Mouse (Mus musculus): ENCODE results near the gene Fam122a. TPM values are rescaled to one million over a fixed set of nuclear protein-coding genes. Genes with fewer than 3 reads are reported as not detected.

Gene Fam122a
- polyA plus RNA-seq, 1 experiment from 2014 or later = 42.7 TPM

DNA sequence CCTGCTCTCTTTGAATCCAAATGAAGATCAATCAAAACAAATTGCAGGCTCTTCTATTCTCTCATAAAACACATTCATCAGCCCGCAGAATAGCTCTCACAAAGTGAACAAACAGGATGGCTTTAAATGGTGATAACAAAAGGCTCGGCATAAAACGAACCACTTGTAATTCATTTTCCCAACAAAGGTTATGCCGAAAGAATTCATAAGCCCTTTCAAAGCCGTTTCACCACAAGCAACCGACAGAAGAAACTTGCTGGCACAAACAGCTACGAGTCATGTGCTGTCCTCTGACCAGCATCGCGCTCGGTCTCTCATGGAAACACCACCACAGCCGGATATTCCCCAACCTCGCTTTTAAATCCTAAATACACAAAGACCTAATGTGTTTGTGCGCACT, 23.8 kb downstream of the Fam122a start:
- WGBS = 63% methylated on average over 13 of the region's 13 CpGs
- H3K9me3 ChIP-seq = no peaks in the 10 kb centered on the region
- H3K9ac ChIP-seq = no peak overlapping the region
- no peak overlapping the region for H3K4me2 ChIP-seq
- ATAC-seq (ENCODE audit: borderline replicate concordance, extremely low read depth, low FRiP score, low TSS enrichment) = no peak
- no peaks in the 10 kb centered on the region for H3K36me3 ChIP-seq
- no peak overlapping the region for H3K4me3 ChIP-seq
- H3K27me3 ChIP-seq = no peaks in the 10 kb centered on the region
- H3K27ac ChIP-seq = no peak overlapping the region
- H3K4me1 ChIP-seq = peaks cover 6% of the 10 kb centered on the region; the same call in 1 of the 2 replicates

DNA sequence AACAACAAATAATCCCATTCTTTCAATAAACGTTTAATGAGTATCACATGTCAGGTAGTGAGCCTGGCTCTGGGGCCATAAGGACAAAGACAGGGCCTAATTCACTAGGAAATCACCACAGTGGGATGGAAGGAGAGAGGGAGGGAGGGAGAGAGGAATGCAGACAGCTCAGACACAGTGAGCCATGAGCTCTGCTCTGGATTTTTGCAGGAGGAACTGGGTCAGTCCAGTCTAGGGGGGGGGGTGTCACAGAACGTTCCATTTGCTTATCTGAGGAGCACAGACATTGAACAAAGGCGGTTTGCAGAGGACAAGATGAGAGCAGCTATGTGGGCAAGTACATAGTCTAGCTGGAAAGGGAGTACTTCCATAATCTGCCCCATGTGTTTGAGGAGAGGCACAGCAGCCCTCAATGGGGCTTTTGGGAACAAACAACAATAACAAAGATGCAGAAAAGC, 24.7 kb downstream of the Fam122a start:
- Histone ChIP-seq H3K9me3 (no peaks in the 10 kb centered on the region), H3K27me3 (no peaks in the 10 kb centered on the region), H3K4me2 (no peak overlapping the region), H3K4me1 (peaks cover 6% of the 10 kb centered on the region; the same call in 1 of the 2 replicates), H3K4me3 (no peak overlapping the region), H3K9ac (no peak overlapping the region), H3K36me3 (no peaks in the 10 kb centered on the region), H3K27ac (no peak overlapping the region)
- ATAC-seq (ENCODE audit: borderline replicate concordance, extremely low read depth, low FRiP score, low TSS enrichment) = no peak
- WGBS = 25% methylated on average over 3 of the region's 3 CpGs

DNA sequence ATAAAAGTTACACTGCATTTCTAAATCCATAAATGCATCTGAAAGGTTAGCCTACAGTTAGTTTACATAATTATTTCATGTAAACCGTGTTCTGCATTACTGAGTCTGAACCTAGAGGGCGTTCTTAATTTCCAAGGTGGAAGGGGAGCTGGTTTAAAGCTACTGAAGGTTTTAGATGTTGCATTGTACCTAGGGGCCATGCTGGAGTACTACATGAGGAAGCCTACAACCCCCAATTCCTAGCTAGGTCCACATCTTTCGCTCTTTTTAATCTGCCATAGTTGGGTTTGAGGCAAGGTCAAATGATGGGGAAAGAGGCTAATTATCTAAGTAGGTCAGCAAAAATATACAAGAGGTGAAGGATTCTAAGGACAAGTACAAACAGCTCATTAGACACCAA, 25.5 kb downstream of the Fam122a start:
- no peak overlapping the region for H3K4me2 ChIP-seq
- peaks cover 5% of the 10 kb centered on the region; the same call in 1 of the 2 replicates for H3K4me1 ChIP-seq
- H3K4me3 ChIP-seq = no peak overlapping the region
- WGBS = 81% methylated on average over 3 of the region's 3 CpGs
- no peak overlapping the region for H3K27ac ChIP-seq
- H3K9ac ChIP-seq = no peak overlapping the region
- no peaks in the 10 kb centered on the region for H3K27me3 ChIP-seq
- H3K36me3 ChIP-seq = no peaks in the 10 kb centered on the region
- no peak for ATAC-seq (ENCODE audit: borderline replicate concordance, extremely low read depth, low FRiP score, low TSS enrichment)
- H3K9me3 ChIP-seq = no peaks in the 10 kb centered on the region

DNA sequence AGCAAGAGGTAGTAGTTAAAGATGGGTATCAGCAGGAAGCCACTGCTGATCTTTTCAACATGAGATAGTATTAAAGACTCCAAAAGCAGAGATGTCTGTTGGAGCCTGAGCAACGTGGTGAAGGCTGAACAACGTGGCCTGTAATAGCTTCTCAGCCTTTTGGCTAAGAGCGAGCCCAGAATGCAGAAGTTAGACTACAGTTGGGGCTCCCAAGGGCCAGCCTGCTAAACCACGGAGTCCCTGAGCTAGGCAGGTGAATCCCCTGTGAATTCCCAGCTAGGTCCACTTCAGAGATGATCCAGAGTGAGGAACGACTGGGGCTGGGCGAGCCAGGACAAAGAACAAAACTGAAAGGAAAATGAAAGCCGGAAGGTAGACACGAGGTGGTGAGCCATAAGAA, 26.4 kb downstream of the Fam122a start:
- no peak for ATAC-seq (ENCODE audit: borderline replicate concordance, extremely low read depth, low FRiP score, low TSS enrichment)
- no peaks in the 10 kb centered on the region for H3K27me3 ChIP-seq
- no peaks in the 10 kb centered on the region for H3K4me1 ChIP-seq
- WGBS = 91% methylated on average over 8 of the region's 8 CpGs
- no peak overlapping the region for H3K4me3 ChIP-seq
- no peaks in the 10 kb centered on the region for H3K36me3 ChIP-seq
- H3K27ac ChIP-seq = no peak overlapping the region
- no peaks in the 10 kb centered on the region for H3K9me3 ChIP-seq
- no peak overlapping the region for H3K9ac ChIP-seq
- H3K4me2 ChIP-seq = no peak overlapping the region

DNA sequence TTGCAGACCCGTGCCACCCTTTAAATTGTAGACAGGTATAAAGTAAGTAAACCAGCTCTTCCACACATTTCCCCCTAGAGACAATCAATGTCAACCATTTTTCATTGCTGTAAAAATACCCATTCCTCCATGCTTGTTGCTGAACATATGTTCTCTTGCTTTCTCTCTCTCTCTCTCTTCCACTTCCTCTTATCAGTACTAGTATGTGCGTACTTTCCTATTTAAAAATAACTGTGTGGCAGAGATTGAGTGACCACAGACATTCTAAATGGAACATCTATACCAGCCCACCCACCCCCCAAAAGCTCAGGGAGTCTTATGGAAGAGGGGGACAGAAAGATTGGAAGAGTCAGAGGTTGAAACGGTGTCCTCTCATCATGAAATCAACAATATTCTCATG, 32.8 kb downstream of the Fam122a start:
- no peaks in the 10 kb centered on the region for H3K27me3 ChIP-seq
- no peak for ATAC-seq (ENCODE audit: borderline replicate concordance, extremely low read depth, low FRiP score, low TSS enrichment)
- H3K4me2 ChIP-seq = no peak overlapping the region
- no peak overlapping the region for H3K4me3 ChIP-seq
- no peak overlapping the region for H3K9ac ChIP-seq
- WGBS = 71% methylated on average over 3 of the region's 3 CpGs
- no peak overlapping the region for H3K27ac ChIP-seq
- no peaks in the 10 kb centered on the region for H3K4me1 ChIP-seq
- H3K36me3 ChIP-seq = no peaks in the 10 kb centered on the region
- no peaks in the 10 kb centered on the region for H3K9me3 ChIP-seq

DNA sequence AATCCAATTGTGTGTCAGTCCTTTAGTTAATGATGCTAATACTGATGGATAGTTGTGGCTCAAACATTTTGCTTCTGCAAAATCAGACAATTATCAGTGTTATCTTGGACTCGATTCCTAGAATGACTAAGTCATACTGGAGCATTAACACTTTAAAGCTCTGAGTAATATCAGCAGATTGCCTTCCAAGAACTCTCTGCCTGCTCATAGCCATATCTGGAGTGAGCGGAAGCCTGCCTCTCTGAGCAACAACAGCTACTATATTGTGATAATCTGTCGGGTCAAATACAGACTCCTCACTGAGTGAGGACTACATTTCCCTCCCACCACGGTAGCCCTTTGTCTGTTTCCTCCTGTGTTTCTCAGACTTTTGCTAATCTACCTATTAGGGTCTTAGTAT, 37.4 kb downstream of the Fam122a start:
- Histone ChIP-seq H3K27ac (no peak overlapping the region), H3K4me1 (no peaks in the 10 kb centered on the region), H3K9ac (no peak overlapping the region), H3K4me3 (no peak overlapping the region), H3K36me3 (no peaks in the 10 kb centered on the region), H3K9me3 (no peaks in the 10 kb centered on the region), H3K27me3 (no peaks in the 10 kb centered on the region), H3K4me2 (no peak overlapping the region)
- 71% methylated on average over 4 of the region's 4 CpGs for WGBS
- ATAC-seq (ENCODE audit: borderline replicate concordance, extremely low read depth, low FRiP score, low TSS enrichment) = no peak

DNA sequence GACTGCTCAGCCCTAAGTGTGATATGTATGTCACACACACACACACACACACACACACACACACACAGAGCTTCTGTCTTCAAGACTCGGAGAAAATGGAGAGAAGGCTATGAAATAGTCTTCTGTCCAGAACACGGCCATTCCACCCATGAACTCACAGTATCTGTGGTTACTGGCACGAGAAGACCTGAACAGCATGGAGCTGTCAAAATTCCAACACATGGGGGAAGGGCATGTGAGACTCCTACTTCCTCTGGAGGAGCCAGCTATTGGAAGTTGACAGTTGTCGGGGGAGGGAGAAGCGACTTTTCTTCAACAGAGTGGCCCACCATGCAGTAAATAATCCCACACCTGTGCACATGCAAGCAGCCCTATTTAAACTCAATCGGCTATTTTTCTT, 42.9 kb downstream of the Fam122a start:
- Histone ChIP-seq H3K9me3 (no peaks in the 10 kb centered on the region), H3K36me3 (no peaks in the 10 kb centered on the region), H3K4me2 (no peak overlapping the region), H3K4me3 (no peak overlapping the region), H3K27ac (no peak overlapping the region), H3K4me1 (no peaks in the 10 kb centered on the region), H3K9ac (no peak overlapping the region), H3K27me3 (no peaks in the 10 kb centered on the region)
- ATAC-seq (ENCODE audit: borderline replicate concordance, extremely low read depth, low FRiP score, low TSS enrichment) = no peak
- WGBS = 57% methylated on average over 6 of the region's 6 CpGs

DNA sequence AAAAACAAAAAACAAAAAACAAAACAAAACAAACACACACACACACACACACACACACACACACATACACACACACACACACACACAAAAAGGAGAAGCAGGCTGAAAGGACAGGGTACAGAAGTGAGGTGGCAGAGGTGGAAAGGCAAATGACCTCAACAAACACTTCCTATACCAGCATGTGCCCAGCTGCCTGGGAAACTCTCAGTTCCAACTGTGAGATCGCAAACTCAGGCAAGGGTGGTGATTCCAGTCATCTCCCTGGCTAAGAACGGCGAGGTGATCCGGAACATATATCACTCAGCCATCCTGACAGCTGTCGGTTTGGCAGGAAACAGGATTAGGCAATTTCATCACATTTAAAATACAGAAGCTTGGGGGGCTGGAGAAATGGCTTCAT, 44.7 kb downstream of the Fam122a start:
- H3K9ac ChIP-seq = no peak overlapping the region
- no peak overlapping the region for H3K27ac ChIP-seq
- ATAC-seq (ENCODE audit: borderline replicate concordance, extremely low read depth, low FRiP score, low TSS enrichment) = no peak
- no peak overlapping the region for H3K4me2 ChIP-seq
- H3K27me3 ChIP-seq = no peaks in the 10 kb centered on the region
- WGBS = 74% methylated on average over 5 of the region's 5 CpGs
- no peak overlapping the region for H3K4me3 ChIP-seq
- no peaks in the 10 kb centered on the region for H3K36me3 ChIP-seq
- H3K9me3 ChIP-seq = no peaks in the 10 kb centered on the region
- H3K4me1 ChIP-seq = no peaks in the 10 kb centered on the region

DNA sequence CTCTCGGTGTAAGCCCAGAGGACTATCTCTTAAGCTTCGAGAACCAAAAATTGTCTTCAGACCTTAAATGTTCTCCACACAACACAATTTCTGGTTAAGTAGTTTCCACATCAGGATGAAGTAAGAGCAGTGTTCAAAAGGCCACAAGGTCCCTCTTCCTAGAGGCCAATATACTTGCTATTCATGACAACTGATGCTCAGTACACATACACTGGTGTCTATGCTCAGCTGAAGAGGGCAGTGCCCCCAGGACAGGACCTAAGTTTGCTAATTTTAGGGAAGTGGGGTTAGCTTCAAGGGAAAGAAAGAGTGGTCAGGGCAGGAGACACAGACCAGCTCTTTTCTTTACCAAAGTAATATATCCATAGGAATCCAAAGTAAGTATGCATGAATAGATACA, 45.8 kb downstream of the Fam122a start:
- no peaks in the 10 kb centered on the region for H3K27me3 ChIP-seq
- H3K36me3 ChIP-seq = no peaks in the 10 kb centered on the region
- no peaks in the 10 kb centered on the region for H3K9me3 ChIP-seq
- no peak for ATAC-seq (ENCODE audit: borderline replicate concordance, extremely low read depth, low FRiP score, low TSS enrichment)
- no peak overlapping the region for H3K9ac ChIP-seq
- H3K4me2 ChIP-seq = no peak overlapping the region
- no peak overlapping the region for H3K27ac ChIP-seq
- no peak overlapping the region for H3K4me3 ChIP-seq
- 81% methylated on average over 2 of the region's 2 CpGs for WGBS
- H3K4me1 ChIP-seq = no peaks in the 10 kb centered on the region

DNA sequence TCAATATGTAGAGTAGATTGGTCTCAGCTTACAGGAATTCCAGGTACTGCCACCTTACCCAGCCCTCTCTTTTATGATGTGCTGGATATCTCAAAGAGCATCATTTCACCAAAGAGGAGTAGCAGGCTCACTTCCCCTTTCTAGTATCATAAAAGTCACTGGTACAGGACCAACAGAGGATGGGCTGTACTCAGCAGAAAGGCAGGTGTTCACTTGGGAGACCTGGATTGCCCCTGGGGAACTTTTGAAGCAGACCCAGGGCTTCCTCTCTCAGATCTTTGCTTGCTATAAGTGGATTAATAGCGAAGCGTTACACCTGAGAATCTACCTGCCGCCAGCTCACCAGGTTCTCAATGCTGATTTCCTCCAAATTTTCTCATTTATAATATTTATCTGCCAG, 49.1 kb downstream of the Fam122a start:
- no peaks in the 10 kb centered on the region for H3K9me3 ChIP-seq
- H3K9ac ChIP-seq = no peak overlapping the region
- no peak overlapping the region for H3K4me2 ChIP-seq
- H3K4me3 ChIP-seq = no peak overlapping the region
- WGBS = 85% methylated on average over 3 of the region's 3 CpGs
- no peak overlapping the region for H3K27ac ChIP-seq
- H3K4me1 ChIP-seq = no peaks in the 10 kb centered on the region
- no peak for ATAC-seq (ENCODE audit: borderline replicate concordance, extremely low read depth, low FRiP score, low TSS enrichment)
- H3K36me3 ChIP-seq = no peaks in the 10 kb centered on the region
- no peaks in the 10 kb centered on the region for H3K27me3 ChIP-seq

DNA sequence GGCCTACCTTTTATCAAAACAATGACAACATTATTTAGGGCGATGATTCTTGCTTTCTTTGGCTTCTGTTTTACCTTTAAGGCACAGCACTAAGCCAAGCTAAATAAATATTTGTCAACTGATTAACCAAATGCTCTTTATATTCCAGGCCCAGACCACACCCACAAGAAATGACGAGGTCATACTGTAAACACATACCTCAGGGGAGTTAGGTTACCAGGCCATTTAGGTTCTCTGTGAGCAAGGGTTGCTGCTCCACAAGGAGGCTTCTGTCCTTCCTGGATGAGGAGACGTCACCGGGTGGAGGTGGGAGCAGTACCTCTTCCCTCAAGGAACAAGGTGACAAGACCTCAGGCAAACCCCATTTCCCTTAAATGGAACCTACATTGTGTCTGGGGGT, 49.9 kb downstream of the Fam122a start:
- Histone ChIP-seq H3K9me3 (no peaks in the 10 kb centered on the region), H3K4me3 (no peak overlapping the region), H3K4me2 (no peak overlapping the region), H3K36me3 (no peaks in the 10 kb centered on the region), H3K27me3 (no peaks in the 10 kb centered on the region), H3K9ac (no peak overlapping the region), H3K4me1 (no peaks in the 10 kb centered on the region), H3K27ac (no peak overlapping the region)
- ATAC-seq (ENCODE audit: borderline replicate concordance, extremely low read depth, low FRiP score, low TSS enrichment) = no peak
- WGBS = 36% methylated on average over 4 of the region's 4 CpGs

DNA sequence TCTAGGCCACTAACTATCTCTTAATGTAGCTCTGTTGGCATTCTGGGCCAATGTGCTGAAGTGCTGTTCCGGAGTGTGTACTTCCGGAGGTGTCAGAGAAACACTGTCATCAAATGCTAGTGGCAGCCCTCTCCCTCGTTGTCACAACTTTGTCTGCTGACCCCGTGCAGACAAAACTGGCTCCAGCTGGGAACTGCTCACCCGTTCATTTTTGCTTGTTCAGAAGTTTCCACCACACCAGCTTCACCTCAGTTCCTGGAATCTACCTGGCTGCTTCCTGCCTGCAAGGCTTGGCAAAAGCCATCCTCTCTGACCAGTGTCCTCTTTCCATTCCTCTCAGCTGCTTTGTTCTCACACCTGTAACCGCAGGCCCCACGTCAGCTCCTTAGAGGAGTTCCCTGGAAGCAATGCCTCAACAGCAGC, 50.4 kb downstream of the Fam122a start:
- 54% methylated on average over 7 of the region's 7 CpGs for WGBS
- H3K9ac ChIP-seq = no peak overlapping the region
- H3K4me3 ChIP-seq = no peak overlapping the region
- H3K36me3 ChIP-seq = no peaks in the 10 kb centered on the region
- H3K9me3 ChIP-seq = no peaks in the 10 kb centered on the region
- no peak overlapping the region for H3K27ac ChIP-seq
- no peaks in the 10 kb centered on the region for H3K27me3 ChIP-seq
- H3K4me2 ChIP-seq = no peak overlapping the region
- no peaks in the 10 kb centered on the region for H3K4me1 ChIP-seq
- ATAC-seq (ENCODE audit: borderline replicate concordance, extremely low read depth, low FRiP score, low TSS enrichment) = no peak

All from lung, embryonic 15.5 days (tissue).